Comparison of ENCODE assay signal across 11 mouse cellular contexts in the genomic region with DNA sequence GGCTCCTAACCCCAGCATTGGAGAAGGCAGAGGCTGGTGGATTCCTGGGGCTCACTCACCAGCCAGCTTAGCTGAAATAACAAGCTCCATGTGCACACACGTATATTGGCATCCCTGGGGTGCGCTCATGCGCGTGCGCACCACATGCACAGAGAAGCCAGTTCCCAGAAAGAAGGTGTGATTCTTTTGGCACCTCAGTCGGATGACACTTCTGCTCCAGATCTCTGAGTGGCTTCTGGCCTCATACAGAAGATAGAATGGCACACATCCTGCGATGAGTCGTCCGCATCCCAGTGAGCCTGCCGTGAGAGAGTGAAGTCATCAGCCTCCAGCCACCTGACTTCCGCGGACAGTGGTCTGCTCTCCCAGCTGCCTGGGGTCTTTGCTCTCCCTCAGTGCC. TPM values are rescaled to one million over a fixed set of nuclear protein-coding genes. Genes with fewer than 3 reads are reported as not detected.
DNase-seq lines count a peak whose midpoint lies in the region; ATAC-seq and TF ChIP-seq lines count a peak whose summit lies in the region.
"Had no signal": no experiment of that assay in that cellular context is flagged by ENCODE, and none has a peak within 500 bp of the region (broad histone marks: within the 10 kb centered on the region; RNA-seq: fewer than 3 reads in every experiment).

No protein-coding gene starts in this region.

- no peak overlapping the region for H3K4me2 ChIP-seq in forebrain, embryonic 14.5 days (ENCODE audit: low read length)
- no peak overlapping the region for H3K4me2 ChIP-seq in forebrain, embryonic 11.5 days (ENCODE audit: low read depth, low read length, severe bottlenecking)
- H3K4me2 ChIP-seq in kidney, embryonic 16.5 days (replicated peaks; ENCODE audit: low read depth, low read length) = no peak overlapping the region
- H3K4me2 ChIP-seq in intestine, postnatal 0 days (replicated peaks; ENCODE audit: low read depth) = no peak overlapping the region
- H3K4me2 ChIP-seq in intestine, embryonic 15.5 days (replicated peaks) = no peak overlapping the region
- H3K4me2 ChIP-seq: limb, embryonic 13.5 days had no signal

- H3K27me3 ChIP-seq in forebrain, embryonic 14.5 days (replicated peaks; ENCODE audit: control insufficient read depth, insufficient read depth, low read length) = no peaks in the 10 kb centered on the region
- H3K27me3 ChIP-seq in forebrain, embryonic 11.5 days (ENCODE audit: control insufficient read depth, insufficient read depth, low read length) = no peaks in the 10 kb centered on the region
- H3K27me3 ChIP-seq in kidney, embryonic 16.5 days (ENCODE audit: insufficient read depth, low read length) = no peaks in the 10 kb centered on the region
- H3K27me3 ChIP-seq in intestine, postnatal 0 days (replicated peaks; ENCODE audit: control insufficient read depth, insufficient read depth, low read length) = no peaks in the 10 kb centered on the region
- H3K27me3 ChIP-seq in intestine, embryonic 15.5 days (replicated peaks) = no peaks in the 10 kb centered on the region
- H3K27me3 ChIP-seq: limb, embryonic 13.5 days had no signal

- peak; percentile 65 for DNase-seq in forebrain, embryonic 14.5 days (ENCODE audit: low spot score)
- no peak for DNase-seq in forebrain, embryonic 11.5 days (ENCODE audit: low spot score)
- no peak for DNase-seq in kidney, adult 18-20 months
- DNase-seq in cerebellum, adult 9-11 months = peak; percentile 84
- peak; percentile 37 for DNase-seq in mesoderm, embryonic 11.5 days (ENCODE audit: low read depth, low spot score)
- DNase-seq: embryo, embryonic 11 days had no signal

- H3K4me1 ChIP-seq in forebrain, embryonic 14.5 days (ENCODE audit: control insufficient read depth, insufficient read depth, low read length) = peaks cover 5% of the 10 kb centered on the region; the same call in 1 of the 2 replicates
- H3K4me1 ChIP-seq in forebrain, embryonic 11.5 days (replicated peaks; ENCODE audit: control insufficient read depth, insufficient read depth, low read length) = 0 out of 2 replicates have a peak, but pooled peaks cover 3% of the 10 kb centered on the region
- peaks cover 35% of the 10 kb centered on the region for H3K4me1 ChIP-seq in kidney, embryonic 16.5 days (ENCODE audit: insufficient read depth, low read length)
- H3K4me1 ChIP-seq in intestine, postnatal 0 days (replicated peaks; ENCODE audit: control insufficient read depth, insufficient read depth, low read length) = 0 out of 2 replicates have a peak, but pooled peaks cover 9% of the 10 kb centered on the region
- peaks cover 21% of the 10 kb centered on the region; the same call in 1 of the 2 replicates for H3K4me1 ChIP-seq in intestine, embryonic 15.5 days (replicated peaks)

- ATAC-seq in forebrain, embryonic 14.5 days = peak; percentile 66; the same call in 1 of the 2 replicates
- ATAC-seq in forebrain, embryonic 11.5 days (replicated peaks; ENCODE audit: low FRiP score) = no peak
- ATAC-seq in kidney, embryonic 16.5 days (ENCODE audit: low FRiP score, low TSS enrichment) = peak; percentile 36; the same call in 1 of the 2 replicates
- no peak for ATAC-seq in intestine, postnatal 0 days
- no peak for ATAC-seq in intestine, embryonic 15.5 days

- WGBS in forebrain, embryonic 14.5 days = 60% methylated on average over 12 of the region's 12 CpGs
- WGBS in forebrain, embryonic 11.5 days = 73% methylated on average over 12 of the region's 12 CpGs
- 69% methylated on average over 12 of the region's 12 CpGs for WGBS in kidney, embryonic 16.5 days
- WGBS in intestine, postnatal 0 days = 72% methylated on average over 12 of the region's 12 CpGs
- 72% methylated on average over 12 of the region's 12 CpGs for WGBS in intestine, embryonic 15.5 days

- H3K36me3 ChIP-seq in forebrain, embryonic 14.5 days (ENCODE audit: control insufficient read depth, insufficient read depth, low read length) = no peaks in the 10 kb centered on the region
- no peaks in the 10 kb centered on the region for H3K36me3 ChIP-seq in forebrain, embryonic 11.5 days (ENCODE audit: control insufficient read depth, insufficient read depth, low read length)
- peaks cover 6% of the 10 kb centered on the region; the same call in 1 of the 2 replicates for H3K36me3 ChIP-seq in kidney, embryonic 16.5 days (ENCODE audit: insufficient read depth, low read length)
- H3K36me3 ChIP-seq in intestine, postnatal 0 days (ENCODE audit: control insufficient read depth, insufficient read depth) = peaks cover 32% of the 10 kb centered on the region
- H3K36me3 ChIP-seq in intestine, embryonic 15.5 days = peaks cover 11% of the 10 kb centered on the region
- H3K36me3 ChIP-seq: hindbrain, embryonic 10.5 days had no signal

- peak overlapping the region; percentile 5; the same call in 1 of the 2 replicates for H3K27ac ChIP-seq in forebrain, embryonic 14.5 days (ENCODE audit: low read depth, low read length)
- H3K27ac ChIP-seq in forebrain, embryonic 11.5 days (ENCODE audit: low read depth, low read length) = no peak overlapping the region
- H3K27ac ChIP-seq in kidney, embryonic 16.5 days (ENCODE audit: low read length) = no peak overlapping the region
- no peak overlapping the region; the same call in 1 of the 2 replicates for H3K27ac ChIP-seq in intestine, postnatal 0 days (ENCODE audit: low read depth, low read length)
- H3K27ac ChIP-seq in intestine, embryonic 15.5 days = no peak overlapping the region
- H3K27ac ChIP-seq: hindbrain, embryonic 10.5 days; limb, embryonic 13.5 days had no signal

- no peak overlapping the region for H3K4me3 ChIP-seq in forebrain, embryonic 14.5 days (ENCODE audit: low read depth, low read length)
- no peak overlapping the region for H3K4me3 ChIP-seq in forebrain, embryonic 11.5 days (ENCODE audit: low read depth, low read length)
- H3K4me3 ChIP-seq in kidney, embryonic 16.5 days (ENCODE audit: low read length) = no peak overlapping the region
- H3K4me3 ChIP-seq in intestine, postnatal 0 days (ENCODE audit: low read depth, low read length) = no peak overlapping the region
- H3K4me3 ChIP-seq in intestine, embryonic 15.5 days (replicated peaks) = no peak overlapping the region
- H3K4me3 ChIP-seq: hindbrain, embryonic 10.5 days; limb, embryonic 13.5 days had no signal

- no peak overlapping the region for H3K9ac ChIP-seq in forebrain, embryonic 14.5 days (ENCODE audit: low read length)
- no peak overlapping the region for H3K9ac ChIP-seq in forebrain, embryonic 11.5 days (ENCODE audit: low read length)
- no peak overlapping the region for H3K9ac ChIP-seq in kidney, embryonic 16.5 days (replicated peaks; ENCODE audit: low read length)
- no peak overlapping the region for H3K9ac ChIP-seq in intestine, postnatal 0 days (ENCODE audit: low read depth, low read length)
- H3K9ac ChIP-seq in intestine, embryonic 15.5 days = no peak overlapping the region
- H3K9ac ChIP-seq: limb, embryonic 13.5 days had no signal

- TF ChIP-seq CTCF in intestine, postnatal 0 days (IDR thresholded peaks at IDR 0.05; ENCODE audit: low read depth) = no peak

- H3K9me3 ChIP-seq in forebrain, embryonic 14.5 days (replicated peaks; ENCODE audit: control insufficient read depth, low read length) = no peaks in the 10 kb centered on the region
- H3K9me3 ChIP-seq in forebrain, embryonic 11.5 days (ENCODE audit: control insufficient read depth, low read length) = no peaks in the 10 kb centered on the region
- no peaks in the 10 kb centered on the region for H3K9me3 ChIP-seq in kidney, embryonic 16.5 days (ENCODE audit: low read length)
- H3K9me3 ChIP-seq in intestine, postnatal 0 days (ENCODE audit: control insufficient read depth) = no peaks in the 10 kb centered on the region
- no peaks in the 10 kb centered on the region for H3K9me3 ChIP-seq in intestine, embryonic 15.5 days
- H3K9me3 ChIP-seq: hindbrain, embryonic 10.5 days; limb, embryonic 13.5 days had no signal

RNA-seq across cellular contexts. Expression of a gene that starts 55.0 kb away (rescaled TPM):
- polyA plus RNA-seq in forebrain, embryonic 14.5 days (2014; fragmentation: Nextera tagmentation; extraction: Ambion mirVana) = 21.6 and 27.8 TPM in 2 replicates
- 39.2 and 39.6 TPM in 2 replicates for polyA plus RNA-seq in forebrain, embryonic 11.5 days (2014; fragmentation: Nextera tagmentation; extraction: Ambion mirVana)
- polyA plus RNA-seq in kidney, embryonic 16.5 days (2015; fragmentation: Nextera tagmentation; extraction: Ambion mirVana) = 103 and 106 TPM in 2 replicates
- polyA plus RNA-seq in intestine, postnatal 0 days (2015; fragmentation: Nextera tagmentation; extraction: Ambion mirVana) = 94.4 and 99.0 TPM in 2 replicates
- 105 and 111 TPM in 2 replicates for polyA plus RNA-seq in intestine, embryonic 15.5 days (2015; fragmentation: Nextera tagmentation; extraction: Ambion mirVana)

Comparison
In these comparisons a context has a peak if more than half of its experiments do, and no peak if none do; other contexts are left out.
1. ATAC-seq: peak in forebrain, embryonic 14.5 days (single experiment) and kidney, embryonic 16.5 days (single experiment); none in forebrain, embryonic 11.5 days (single experiment), intestine, postnatal 0 days (single experiment) and intestine, embryonic 15.5 days (single experiment).
2. DNase-seq: peak in forebrain, embryonic 14.5 days (single experiment), cerebellum, adult 9-11 months (single experiment) and mesoderm, embryonic 11.5 days (single experiment); none in forebrain, embryonic 11.5 days (single experiment) and kidney, adult 18-20 months (single experiment).